Mouse (Mus musculus) lung, embryonic 14.5 days (tissue): Measurements from ENCODE around the gene Plin4. TPM values are rescaled to one million over a fixed set of nuclear protein-coding genes. Genes with fewer than 3 reads are reported as not detected.

Source experiments
- ATAC-seq: fragments of 200-750 bp; cut with Nextera tagmentation; 2 replicates; pipeline ENCODE4 v1.8.0; 2017; ENCODE audit warnings: mild to moderate bottlenecking, moderate TSS enrichment, moderate library complexity; ENCODE audit not compliant: insufficient read depth
- DNase-seq: peaks from one replicate; pipeline ENCODE4 v3.0.0-alpha.2; 2015
- H3K27ac ChIP-seq: fragments of 300-500 bp; sonication (generic); 2 replicates; pipeline ENCODE4 v1.5.1; 2014; ENCODE audit warnings: low read depth, mild to moderate bottlenecking, moderate library complexity
- H3K27me3 ChIP-seq: fragments of 300-500 bp; sonication (generic); 2 replicates; pipeline ENCODE4 v1.6.1; 2014; ENCODE audit warnings: low read length, control low read depth; ENCODE audit not compliant: insufficient read depth
- H3K36me3 ChIP-seq: fragments of 300-500 bp; sonication (generic); 2 replicates; pipeline ENCODE4 v1.6.1; 2014; ENCODE audit warnings: control low read depth; ENCODE audit not compliant: insufficient read depth
- H3K4me1 ChIP-seq: fragments of 300-500 bp; sonication (generic); 2 replicates; pipeline ENCODE4 v1.6.1; 2014; ENCODE audit warnings: antibody characterized with exemption, control low read depth; ENCODE audit not compliant: insufficient read depth
- H3K4me2 ChIP-seq: fragments of 300-500 bp; sonication (generic); 2 replicates; pipeline ENCODE4 v1.6.1; 2014; ENCODE audit warnings: mild to moderate bottlenecking
- H3K4me3 ChIP-seq: fragments of 300-500 bp; sonication (generic); 2 replicates; pipeline ENCODE4 v1.5.1; 2014; ENCODE audit warnings: low read depth, low read length
- H3K9ac ChIP-seq: fragments of 300-500 bp; sonication (generic); 2 replicates; pipeline ENCODE4 v1.6.1; 2014
- H3K9me3 ChIP-seq: fragments of 300-500 bp; sonication (generic); 2 replicates; pipeline ENCODE4 v1.6.1; 2016; ENCODE audit warnings: low read depth, low read length, control low read depth
- CTCF ChIP-seq: IDR thresholded peaks from 2 replicates; pipeline ENCODE4 v1.5.1; 2016; ENCODE audit warnings: antibody characterized with exemption, low read depth
- WGBS: fragments of 180-500 bp; shearing (Covaris S2); extraction: QIAGEN DNeasy Blood & Tissue Kit; methylation state at CpG from one replicate; pipeline ENCODE4 v1.1.7; 2014; 5-methylcytosine and 5-hydroxymethylcytosine counted together
- polyA plus RNA-seq: library from polyadenylated mRNA; unstranded; fragments of >200 nt; fragmentation: Nextera tagmentation; extraction: Ambion mirVana; gene quantifications from 2 replicates; pipeline ENCODE4 v1.2.1, GENCODE M21; 2014

Gene Plin4
- polyA plus RNA-seq, 1 experiment from 2014 or later, result 0.28 TPM

- no peak overlapping the region for H3K9ac ChIP-seq
- no peak overlapping the region for H3K4me3 ChIP-seq
- no peak overlapping the region for H3K27ac ChIP-seq
- no peak for TF ChIP-seq CTCF
- no peak for ATAC-seq
- H3K9me3 ChIP-seq, result no peaks in the 10 kb centered on the region
- H3K36me3 ChIP-seq, result no peaks in the 10 kb centered on the region
- WGBS, result 74% methylated on average over 7 of the region's 7 CpGs
- H3K4me2 ChIP-seq, result no peak overlapping the region
- DNase-seq, result no peak
- peaks cover 36% of the 10 kb centered on the region; the same call in 1 of the 2 replicates for H3K27me3 ChIP-seq
- 0 out of 2 replicates have a peak, but pooled peaks cover 6% of the 10 kb centered on the region for H3K4me1 ChIP-seq
These were observed 27.0 kb upstream of the Plin4 start for GRCm38 (mm10) chr17:56136558-56136957.

- Histone ChIP-seq H3K27me3 (peaks cover 17% of the 10 kb centered on the region; the same call in 1 of the 2 replicates), H3K9me3 (no peaks in the 10 kb centered on the region), H3K9ac (peak overlapping the region; percentile 29; the same call in 1 of the 2 replicates), H3K27ac (no peak overlapping the region), H3K4me1 (0 out of 2 replicates have a peak, but pooled peaks cover 6% of the 10 kb centered on the region), H3K4me2 (peak overlapping the region; percentile 67), H3K4me3 (peak overlapping the region; percentile 22), H3K36me3 (no peaks in the 10 kb centered on the region)
- 3% methylated on average over 27 of the region's 27 CpGs for WGBS
- DNase-seq (peak; percentile 69), ATAC-seq (peak; percentile 13; the same call in 1 of the 2 replicates)
- peak; percentile 88 for TF ChIP-seq CTCF
These were observed 24.9 kb upstream of the Plin4 start for GRCm38 (mm10) chr17:56134463-56134971.

DNA sequence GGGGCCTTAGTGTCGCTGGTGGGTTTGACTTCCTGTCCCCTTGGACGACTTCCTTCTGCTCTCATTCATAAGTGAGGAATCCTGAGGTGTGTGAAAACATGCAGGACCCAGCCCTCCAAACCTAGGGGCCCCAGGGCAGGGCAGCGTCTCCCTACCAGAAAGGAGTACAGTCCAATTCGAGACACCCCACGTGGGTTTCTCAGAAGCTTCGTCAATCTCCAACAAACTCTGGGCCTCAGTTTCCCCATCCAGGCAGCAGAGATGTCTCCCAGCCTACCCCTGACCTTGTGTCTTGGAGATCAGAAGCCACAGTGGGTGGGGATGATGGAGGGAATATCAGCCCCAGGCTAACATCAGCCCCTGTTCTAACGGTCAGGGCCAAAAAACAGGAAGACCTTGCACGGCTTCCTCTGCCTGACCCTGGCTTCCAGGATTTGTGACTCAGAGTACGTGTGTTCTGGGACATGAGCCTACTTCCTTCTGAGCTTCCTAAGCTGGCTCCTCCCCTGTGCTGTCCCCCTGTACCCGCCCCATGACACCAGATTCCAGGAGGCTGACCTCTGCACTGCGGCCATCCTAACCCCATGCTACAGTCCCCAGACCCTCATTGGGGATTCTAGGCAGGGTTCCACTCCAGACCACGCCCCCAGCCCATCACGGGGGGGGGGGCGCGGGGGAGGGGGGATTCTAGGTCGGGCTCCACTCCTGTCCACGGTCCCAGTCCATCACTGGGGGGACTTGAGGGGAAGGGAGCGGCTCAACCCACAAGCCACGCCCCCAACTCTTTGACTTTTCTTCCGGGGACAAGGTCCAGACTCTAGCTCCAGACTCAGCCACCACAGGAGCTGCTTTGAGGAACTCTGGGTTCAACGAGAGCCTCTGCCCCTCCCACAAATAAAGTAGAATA lies 24.1 kb upstream of the Plin4 start:
- peaks cover 9% of the 10 kb centered on the region; the same call in 1 of the 2 replicates for H3K27me3 ChIP-seq
- peak overlapping the region; percentile 67 for H3K4me2 ChIP-seq
- no peaks in the 10 kb centered on the region for H3K9me3 ChIP-seq
- 0 out of 2 replicates have a peak, but pooled peaks cover 6% of the 10 kb centered on the region for H3K4me1 ChIP-seq
- TF ChIP-seq CTCF, result no peak
- ATAC-seq (peak; percentile 72), DNase-seq (peak; percentile 66)
- peak overlapping the region; percentile 22 for H3K4me3 ChIP-seq
- peak overlapping the region; percentile 29 for H3K9ac ChIP-seq
- 15% methylated on average over 19 of the region's 21 CpGs for WGBS
- no peaks in the 10 kb centered on the region for H3K36me3 ChIP-seq
- peak overlapping the region; percentile 72; the same call in 1 of the 2 replicates for H3K27ac ChIP-seq

- no peak overlapping the region for H3K9ac ChIP-seq
- 0 out of 2 replicates have a peak overlapping the region, but pooled peaks have one; percentile 1 for H3K4me2 ChIP-seq
- DNase-seq (peak; percentile 77), ATAC-seq (no peak)
- 0 out of 2 replicates have a peak, but pooled peaks cover 6% of the 10 kb centered on the region for H3K4me1 ChIP-seq
- no peak overlapping the region for H3K27ac ChIP-seq
- no peaks in the 10 kb centered on the region for H3K9me3 ChIP-seq
- H3K27me3 ChIP-seq, result no peaks in the 10 kb centered on the region
- 3% methylated on average over 14 of the region's 14 CpGs for WGBS
- TF ChIP-seq CTCF, result peak; percentile 89
- no peaks in the 10 kb centered on the region for H3K36me3 ChIP-seq
- H3K4me3 ChIP-seq, result no peak overlapping the region
These were observed 23.1 kb upstream of the Plin4 start for GRCm38 (mm10) chr17:56132661-56133060.

DNA sequence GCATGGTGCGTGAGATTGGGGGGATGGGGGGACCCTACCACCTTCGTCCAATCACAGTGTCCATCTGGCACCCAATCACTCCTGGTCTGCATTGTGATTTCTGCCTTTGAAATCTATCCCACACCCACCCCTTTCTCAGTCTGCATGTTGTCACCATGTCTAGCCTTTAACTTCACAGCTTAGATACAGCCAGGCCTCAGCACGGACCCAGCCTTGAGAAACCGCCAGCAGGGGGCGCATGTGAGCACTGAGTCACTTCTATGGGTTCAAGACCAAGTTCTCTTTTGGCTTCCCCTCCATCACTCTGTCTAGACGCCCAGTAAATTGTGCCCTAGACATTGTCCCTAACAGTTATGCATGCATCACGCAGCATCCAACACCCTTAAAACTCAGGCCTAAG lies 22.2 kb upstream of the Plin4 start:
- 0 out of 2 replicates have a peak, but pooled peaks cover 6% of the 10 kb centered on the region for H3K4me1 ChIP-seq
- H3K4me3 ChIP-seq, result no peak overlapping the region
- H3K27ac ChIP-seq, result no peak overlapping the region
- H3K9ac ChIP-seq, result no peak overlapping the region
- H3K27me3 ChIP-seq, result no peaks in the 10 kb centered on the region
- DNase-seq (peak; percentile 81), ATAC-seq (no peak)
- no peaks in the 10 kb centered on the region for H3K9me3 ChIP-seq
- H3K36me3 ChIP-seq, result no peaks in the 10 kb centered on the region
- peak; percentile 87 for TF ChIP-seq CTCF
- whole genome bisulfite sequencing, result 43% methylated on average over 7 of the region's 7 CpGs
- H3K4me2 ChIP-seq, result no peak overlapping the region

GRCm38 (mm10) chr17:56131136-56131535 lies 21.5 kb upstream of the Plin4 start:
- H3K27me3 ChIP-seq, result no peaks in the 10 kb centered on the region
- TF ChIP-seq CTCF, result no peak

GRCm38 (mm10) chr17:56128246-56128645 lies 18.6 kb upstream of the Plin4 start:
- no peak for TF ChIP-seq CTCF
- no peak overlapping the region for H3K27ac ChIP-seq
- H3K4me2 ChIP-seq, result no peak overlapping the region
- H3K27me3 ChIP-seq, result peaks cover 20% of the 10 kb centered on the region
- H3K9me3 ChIP-seq, result no peaks in the 10 kb centered on the region
- H3K9ac ChIP-seq, result no peak overlapping the region
- 0 out of 2 replicates have a peak, but pooled peaks cover 2% of the 10 kb centered on the region for H3K4me1 ChIP-seq
- H3K4me3 ChIP-seq, result no peak overlapping the region
- 73% methylated on average over 15 of the region's 15 CpGs for WGBS
- ATAC-seq (no peak), DNase-seq (no peak)
- no peaks in the 10 kb centered on the region for H3K36me3 ChIP-seq

More at GRCm38 (mm10) chr17:56131136-56131535, 21.5 kb upstream of the Plin4 start:
- Histone ChIP-seq H3K4me2 (no peak overlapping the region), H3K9me3 (no peaks in the 10 kb centered on the region), H3K36me3 (no peaks in the 10 kb centered on the region), H3K4me3 (no peak overlapping the region), H3K27ac (no peak overlapping the region), H3K4me1 (0 out of 2 replicates have a peak, but pooled peaks cover 6% of the 10 kb centered on the region), H3K9ac (no peak overlapping the region)
- ATAC-seq (no peak), DNase-seq (no peak)
- WGBS, result 89% methylated on average over 10 of the region's 10 CpGs
